Mouse (Mus musculus) spleen, adult 2 months (tissue): ENCODE results near the gene Rnf227.

Source experiments
- CTCF ChIP-seq: fragments of 200-500 bp; IDR thresholded peaks from 2 replicates; pipeline ENCODE4 v1.5.1; 2011; ENCODE audit warnings: mild to moderate bottlenecking, inconsistent platforms; ENCODE audit not compliant: insufficient read depth, insufficient read length, insufficient replicate concordance; ENCODE audit errors: extremely low read depth
- POLR2A ChIP-seq: fragments of 200-500 bp; IDR thresholded peaks from 2 replicates; pipeline ENCODE4 v1.6.1; 2011; ENCODE audit warnings: low read depth, low read length, inconsistent platforms

GRCm38 (mm10) chr11:69362479-69362878, 22.2 kb downstream of the Rnf227 start:
- TF ChIP-seq CTCF (no peak), POLR2A (no peak)
